Mouse (Mus musculus): ENCODE data around the gene Ttll11. TPM values are rescaled to one million over a fixed set of nuclear protein-coding genes. Genes with fewer than 3 reads are reported as not detected.

Ttll11 gene
- total RNA-seq, 1 experiment, result 0.31 TPM

- TF ChIP-seq CHD2 (IDR thresholded peaks at IDR 0.05; ENCODE audit: low read depth, low read length) (no peak), ZNF384 (IDR thresholded peaks at IDR 0.05; ENCODE audit: low read depth, low read length) (no peak), HCFC1 (IDR thresholded peaks at IDR 0.05; ENCODE audit: borderline replicate concordance, insufficient read depth, low read length) (no peak), ZC3H11A (IDR thresholded peaks at IDR 0.05; ENCODE audit: borderline replicate concordance, low read depth, low read length) (no peak), MAFK (IDR thresholded peaks at IDR 0.05; ENCODE audit: insufficient read depth, low read depth, low read length) (no peak)
- no peak for DNase-seq (ENCODE audit: low read depth, low spot score)
- peaks cover 5 to 25% of the 10 kb centered on the region in 2 experiments; a peak in 2 of 4 replicates for H3K4me1 ChIP-seq (ENCODE audit: control insufficient read depth in 2 of 2, insufficient read depth in 2 of 2, low read length in 2 of 2, poor library complexity in 1 of 2)
- no peak overlapping the region for H3K27ac ChIP-seq (ENCODE audit: insufficient read depth, low read depth, low read length, poor library complexity, severe bottlenecking)
- H3K9ac ChIP-seq (ENCODE audit: insufficient read depth, low read depth, low read length, poor library complexity, severe bottlenecking), result no peak overlapping the region
- in situ Hi-C loops (cut with MboI; ENCODE audit: low sequenced_read_pairs in 2 of 2, unreplicated experiment in 2 of 2), result no loop called here
- H3K4me3 ChIP-seq (ENCODE audit: insufficient read depth in 1 of 2, low read depth in 1 of 2, low read length in 2 of 2, poor library complexity in 1 of 2, severe bottlenecking in 1 of 2), result no peak overlapping the region
- H3K9me3 ChIP-seq (ENCODE audit: control insufficient read depth, insufficient read depth, low read depth, low read length), result no peaks in the 10 kb centered on the region
- H3K36me3 ChIP-seq (ENCODE audit: control insufficient read depth, insufficient read depth, low read length, poor library complexity, severe bottlenecking), result no peaks in the 10 kb centered on the region; the same call in 1 of the 2 replicates
Observed at GRCm38 (mm10) chr2:35702608-35703007, 277.1 kb downstream of the Ttll11 start.

GRCm38 (mm10) chr2:35702001-35702400 is 277.7 kb downstream of the Ttll11 start:
- Histone ChIP-seq H3K4me1 (ENCODE audit: control insufficient read depth in 2 of 2, insufficient read depth in 2 of 2, low read length in 2 of 2, poor library complexity in 1 of 2) (peaks cover 5 to 23% of the 10 kb centered on the region in 2 experiments; a peak in 3 of 4 replicates), H3K4me3 (ENCODE audit: insufficient read depth in 1 of 2, low read depth in 1 of 2, low read length in 2 of 2, poor library complexity in 1 of 2, severe bottlenecking in 1 of 2) (no peak overlapping the region), H3K9ac (ENCODE audit: insufficient read depth, low read depth, low read length, poor library complexity, severe bottlenecking) (no peak overlapping the region), H3K27ac (ENCODE audit: insufficient read depth, low read depth, low read length, poor library complexity, severe bottlenecking) (no peak overlapping the region), H3K9me3 (ENCODE audit: control insufficient read depth, insufficient read depth, low read depth, low read length) (no peaks in the 10 kb centered on the region), H3K36me3 (ENCODE audit: control insufficient read depth, insufficient read depth, low read length, poor library complexity, severe bottlenecking) (no peaks in the 10 kb centered on the region)
- TF ChIP-seq CHD2 (IDR thresholded peaks at IDR 0.05; ENCODE audit: low read depth, low read length) (no peak), ZNF384 (IDR thresholded peaks at IDR 0.05; ENCODE audit: low read depth, low read length) (no peak), MAFK (IDR thresholded peaks at IDR 0.05; ENCODE audit: insufficient read depth, low read depth, low read length) (no peak), HCFC1 (IDR thresholded peaks at IDR 0.05; ENCODE audit: borderline replicate concordance, insufficient read depth, low read length) (no peak), ZC3H11A (IDR thresholded peaks at IDR 0.05; ENCODE audit: borderline replicate concordance, low read depth, low read length) (no peak)
- in situ Hi-C loops (cut with MboI; ENCODE audit: low sequenced_read_pairs in 2 of 2, unreplicated experiment in 2 of 2), result no loop called here
- DNase-seq (ENCODE audit: low read depth, low spot score), result no peak

Other genes with a start within 250 kb of the Ttll11 start
- 80.0 and 89.0 TPM in 2 replicates for gene Ndufa8, start 69.5 kb upstream of the Ttll11 start, total RNA-seq (2012; rRNA removed)
- not detected in 2 replicates for gene Morn5, start 69.5 kb upstream of the Ttll11 start, total RNA-seq (2012; rRNA removed)
- gene Lhx6, start 125.5 kb upstream of the Ttll11 start, total RNA-seq (2012; rRNA removed), result 1.8 and 2.5 TPM in 2 replicates
- 8.4 and 9.1 TPM in 2 replicates for gene Mrrf, start 156.5 kb upstream of the Ttll11 start, total RNA-seq (2012; rRNA removed)
- 16.5 and 22.1 TPM in 2 replicates for gene Rbm18, start 156.9 kb upstream of the Ttll11 start, total RNA-seq (2012; rRNA removed)